Mouse (Mus musculus) CH12.LX (cell line): ENCODE results near the gene Ttc3.

ENCODE experiments used
- BHLHE40 ChIP-seq: IDR thresholded peaks from 2 replicates; pipeline ENCODE4 v1.6.1; 2011; ENCODE audit warnings: mild to moderate bottlenecking, low read depth, low read length, improper control_type of control experiment
- CTCF ChIP-seq, 2 experiments: IDR thresholded peaks in 1 of 2; conservative IDR thresholded peaks in 1 of 2; 2 replicates each; pipeline ENCODE4 v1.5.1; 2011 to 2012; ENCODE audit warnings: low read depth in 2 of 2, low read length in 2 of 2, improper control_type of control experiment in 1 of 2, inconsistent platforms in 1 of 2, mild to moderate bottlenecking in 1 of 2, moderate library complexity in 1 of 2
- HCFC1 ChIP-seq: IDR thresholded peaks from 2 replicates; pipeline ENCODE4 v1.6.1; 2012; ENCODE audit warnings: low read depth, mild to moderate bottlenecking, inconsistent platforms, low read length, improper control_type of control experiment
- MEF2A ChIP-seq: IDR thresholded peaks from 2 replicates; pipeline ENCODE4 v1.6.1; 2014; ENCODE audit warnings: low read depth, mild to moderate bottlenecking, inconsistent platforms, low read length, improper control_type of control experiment, borderline replicate concordance
- NRF1 ChIP-seq: IDR thresholded peaks from 2 replicates; pipeline ENCODE4 v1.6.1; 2014; ENCODE audit warnings: low read depth, mild to moderate bottlenecking, inconsistent platforms, low read length, improper control_type of control experiment, moderate library complexity
- POLR2A ChIP-seq: IDR thresholded peaks from 2 replicates; pipeline ENCODE4 v1.6.1; 2011; ENCODE audit warnings: low read depth, mild to moderate bottlenecking, improper control_type of control experiment, low read length
- POLR2AphosphoS2 ChIP-seq: IDR thresholded peaks from 2 replicates; pipeline ENCODE4 v1.6.1; 2011; ENCODE audit warnings: low read depth, low read length, improper control_type of control experiment
- SIN3A ChIP-seq: IDR thresholded peaks from 2 replicates; pipeline ENCODE4 v1.6.1; 2012; ENCODE audit warnings: low read length, improper control_type of control experiment, inconsistent platforms
- SMC3 ChIP-seq: IDR thresholded peaks from 2 replicates; pipeline ENCODE4 v1.6.1; 2011; ENCODE audit warnings: low read depth, low read length, improper control_type of control experiment
- ZC3H11A ChIP-seq: IDR thresholded peaks from 2 replicates; pipeline ENCODE4 v1.6.1; 2012; ENCODE audit warnings: low read depth, mild to moderate bottlenecking, inconsistent platforms, low read length, improper control_type of control experiment
- ZNF384 ChIP-seq: IDR thresholded peaks from 2 replicates; pipeline ENCODE4 v1.6.1; 2012; ENCODE audit warnings: low read depth, low read length, improper control_type of control experiment, inconsistent platforms

- TF ChIP-seq SIN3A, result no peak
- TF ChIP-seq ZNF384, result no peak
- no peak for TF ChIP-seq BHLHE40
- no peak for TF ChIP-seq POLR2AphosphoS2
- no peak for TF ChIP-seq CTCF (conservative IDR thresholded peaks at IDR 0.05 in 1 of 2, IDR thresholded peaks at IDR 0.05 in 1 of 2; ENCODE audit: low read depth in 2 of 2, low read length in 2 of 2)
- TF ChIP-seq HCFC1, result no peak
- TF ChIP-seq NRF1, result no peak
- TF ChIP-seq POLR2A, result no peak
- no peak for TF ChIP-seq MEF2A
- TF ChIP-seq ZC3H11A, result no peak
- no peak for TF ChIP-seq SMC3
These were observed 79.2 kb downstream of the Ttc3 start for GRCm38 (mm10) chr16:94449632-94450031.
